Mouse (Mus musculus) embryonic facial prominence, embryonic 12.5 days (tissue): ENCODE measurements around the gene Klhdc1. TPM values are rescaled to one million over a fixed set of nuclear protein-coding genes. Genes with fewer than 3 reads are reported as not detected.

Experiments
- ATAC-seq: fragments of 200-750 bp; cut with Nextera tagmentation; 2 replicates; pipeline ENCODE4 v1.8.0; 2017; ENCODE audit not compliant: insufficient number of reproducible peaks, insufficient read depth, low FRiP score, low TSS enrichment
- H3K27ac ChIP-seq: fragments of 300-500 bp; sonication (generic); 2 replicates; pipeline ENCODE4 v1.5.1; 2016; ENCODE audit warnings: mild to moderate bottlenecking
- H3K27me3 ChIP-seq: fragments of 300-500 bp; sonication (generic); 2 replicates; pipeline ENCODE4 v1.6.1; 2016; ENCODE audit warnings: mild to moderate bottlenecking, moderate library complexity
- H3K36me3 ChIP-seq: fragments of 300-500 bp; sonication (generic); 2 replicates; pipeline ENCODE4 v1.6.1; 2016; ENCODE audit warnings: mild to moderate bottlenecking
- H3K4me1 ChIP-seq: fragments of 300-500 bp; sonication (generic); 2 replicates; pipeline ENCODE4 v1.6.1; 2016
- H3K4me2 ChIP-seq: fragments of 300-500 bp; sonication (generic); replicated peaks from 2 replicates; pipeline ENCODE4 v1.6.1; 2016; ENCODE audit warnings: mild to moderate bottlenecking, moderate library complexity
- H3K4me3 ChIP-seq: fragments of 300-500 bp; sonication (generic); 2 replicates; pipeline ENCODE4 v1.5.1; 2016; ENCODE audit warnings: mild to moderate bottlenecking
- H3K9ac ChIP-seq: fragments of 300-500 bp; sonication (generic); 2 replicates; pipeline ENCODE4 v1.6.1; 2016; ENCODE audit warnings: mild to moderate bottlenecking, moderate library complexity
- H3K9me3 ChIP-seq: fragments of 300-500 bp; sonication (generic); 2 replicates; pipeline ENCODE4 v1.6.1; 2016; ENCODE audit warnings: mild to moderate bottlenecking, moderate library complexity
- WGBS: fragments of 180-500 bp; shearing (Covaris S2); methylation state at CpG from one replicate; pipeline ENCODE4 v1.1.7; 2016; 5-methylcytosine and 5-hydroxymethylcytosine counted together
- polyA plus RNA-seq: library from polyadenylated mRNA; unstranded; fragments of >200 nt; fragmentation: Nextera tagmentation; extraction: Ambion mirVana; gene quantifications from 2 replicates; pipeline ENCODE4 v1.2.1, GENCODE M21; 2016

Gene Klhdc1
- polyA plus RNA-seq, 1 experiment from 2014 or later: 7.5 TPM

DNA sequence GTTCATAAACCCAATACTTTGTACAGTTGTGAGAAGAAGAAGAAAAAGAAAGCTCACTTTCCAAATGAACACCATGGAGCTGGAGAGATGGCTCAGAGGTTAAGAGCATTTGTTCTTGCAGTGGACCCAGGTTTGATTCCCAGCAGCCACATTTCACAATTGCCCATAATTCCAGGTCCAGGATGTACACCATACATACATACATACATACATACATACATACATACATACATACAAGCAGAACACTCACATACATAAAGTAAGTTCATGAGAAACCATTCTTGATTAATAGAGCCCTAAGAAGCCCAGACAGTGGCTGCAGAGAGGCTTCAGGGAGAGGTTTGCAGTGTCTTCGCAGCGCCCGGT, 412 bp downstream of the Klhdc1 start:
- Histone ChIP-seq H3K9ac (peak overlapping the region; percentile 80), H3K27me3 (no peaks in the 10 kb centered on the region), H3K4me2 (peak overlapping the region; percentile 63), H3K9me3 (no peaks in the 10 kb centered on the region), H3K4me1 (peaks cover 8% of the 10 kb centered on the region; the same call in 1 of the 2 replicates), H3K27ac (peak overlapping the region; percentile 81), H3K36me3 (no peaks in the 10 kb centered on the region), H3K4me3 (peak overlapping the region; percentile 68)
- ATAC-seq: 0 out of 2 replicates have a peak, but pooled peaks have one; percentile 31
- 0% methylated on average over 3 of the region's 3 CpGs for WGBS

DNA sequence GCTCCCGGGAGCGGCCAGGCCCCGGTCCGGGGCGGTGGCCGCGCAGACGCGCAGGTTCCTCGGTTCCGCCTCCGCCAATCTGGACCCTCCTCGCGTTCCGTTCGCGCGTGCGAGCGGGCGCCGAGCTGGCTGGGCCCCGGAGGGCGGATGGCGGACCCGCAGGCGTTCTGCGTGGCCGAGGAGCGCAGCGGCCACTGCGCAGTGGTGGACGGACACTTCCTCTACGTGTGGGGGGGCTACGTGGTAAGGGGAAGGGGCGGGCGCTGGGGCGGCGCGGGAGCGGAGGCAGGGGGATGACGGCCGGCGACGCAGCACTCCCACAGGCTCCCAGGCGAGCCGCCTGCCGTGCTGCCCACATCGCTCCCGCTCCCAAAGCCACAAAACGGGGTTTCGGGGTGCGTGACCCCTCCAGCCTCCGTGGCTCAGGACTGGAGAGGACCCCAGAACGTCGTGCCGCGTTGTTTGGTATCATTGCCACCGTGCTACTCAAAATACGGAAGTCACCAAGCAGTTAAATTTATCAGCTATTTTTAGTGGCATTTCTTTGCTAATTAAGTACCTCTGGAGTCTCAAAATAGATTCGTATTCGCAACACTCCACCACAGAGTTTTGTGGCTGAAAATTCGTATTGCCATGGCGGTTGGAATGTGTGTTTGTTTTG, 925 bp downstream of the Klhdc1 start:
- no peaks in the 10 kb centered on the region for H3K9me3 ChIP-seq
- H3K27ac ChIP-seq: peak overlapping the region; percentile 81
- H3K4me3 ChIP-seq: peak overlapping the region; percentile 68
- under 1% methylated on average over 58 of the region's 64 CpGs for WGBS
- H3K9ac ChIP-seq: peak overlapping the region; percentile 80
- H3K4me2 ChIP-seq: peak overlapping the region; percentile 63
- H3K27me3 ChIP-seq: no peaks in the 10 kb centered on the region
- no peaks in the 10 kb centered on the region for H3K36me3 ChIP-seq
- ATAC-seq: peak; percentile 93
- peaks cover 8% of the 10 kb centered on the region; the same call in 1 of the 2 replicates for H3K4me1 ChIP-seq

DNA sequence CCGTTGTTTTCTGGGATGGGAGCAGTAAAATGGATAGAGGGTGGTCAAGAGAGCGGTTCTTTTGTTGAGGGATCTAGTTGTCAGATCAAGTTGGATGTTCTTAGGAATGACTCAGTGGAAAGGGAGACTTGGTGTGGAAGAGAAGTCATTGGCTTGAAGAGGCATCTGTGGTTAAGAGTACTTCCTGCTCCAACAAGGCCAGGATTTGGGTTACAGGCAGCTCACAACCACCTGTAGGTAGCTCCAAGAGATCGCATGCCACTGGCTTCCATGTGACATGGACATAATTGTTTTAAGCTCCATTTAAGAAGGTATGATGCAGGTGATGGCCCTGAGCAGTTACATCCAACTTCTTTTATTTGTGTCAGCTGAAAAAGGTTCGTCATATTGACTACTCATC, 8.8 kb downstream of the Klhdc1 start:
- no peak overlapping the region for H3K4me3 ChIP-seq
- no peak overlapping the region for H3K27ac ChIP-seq
- no peak for ATAC-seq
- H3K27me3 ChIP-seq: no peaks in the 10 kb centered on the region
- no peaks in the 10 kb centered on the region for H3K9me3 ChIP-seq
- no peak overlapping the region for H3K4me2 ChIP-seq
- no peaks in the 10 kb centered on the region for H3K4me1 ChIP-seq
- no peak overlapping the region for H3K9ac ChIP-seq
- no peaks in the 10 kb centered on the region for H3K36me3 ChIP-seq
- WGBS: 87% methylated on average over 4 of the region's 4 CpGs

DNA sequence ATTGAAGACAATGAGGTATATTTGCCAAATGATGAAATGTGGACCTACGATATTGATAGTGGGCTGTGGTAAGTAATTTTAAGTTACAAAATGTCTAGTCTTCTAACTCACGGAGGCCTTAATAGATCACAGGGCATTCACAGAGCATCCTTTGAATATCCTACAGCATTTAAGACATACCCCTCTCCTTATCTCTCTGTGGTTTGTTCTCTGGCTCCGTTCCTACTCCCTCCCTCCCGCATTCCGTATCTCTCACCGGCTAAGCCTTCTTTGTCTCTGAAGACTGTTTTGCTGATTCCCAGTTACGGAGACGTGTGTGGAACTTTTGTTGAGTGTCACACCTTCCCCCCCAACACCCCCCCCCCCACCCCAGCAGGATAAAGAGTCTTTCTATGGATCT, 9.8 kb downstream of the Klhdc1 start:
- Histone ChIP-seq H3K9me3 (no peaks in the 10 kb centered on the region), H3K36me3 (no peaks in the 10 kb centered on the region), H3K9ac (no peak overlapping the region), H3K27ac (no peak overlapping the region), H3K4me3 (no peak overlapping the region), H3K4me1 (no peaks in the 10 kb centered on the region), H3K27me3 (no peaks in the 10 kb centered on the region), H3K4me2 (no peak overlapping the region)
- 81% methylated on average over 8 of the region's 8 CpGs for WGBS
- ATAC-seq: no peak

DNA sequence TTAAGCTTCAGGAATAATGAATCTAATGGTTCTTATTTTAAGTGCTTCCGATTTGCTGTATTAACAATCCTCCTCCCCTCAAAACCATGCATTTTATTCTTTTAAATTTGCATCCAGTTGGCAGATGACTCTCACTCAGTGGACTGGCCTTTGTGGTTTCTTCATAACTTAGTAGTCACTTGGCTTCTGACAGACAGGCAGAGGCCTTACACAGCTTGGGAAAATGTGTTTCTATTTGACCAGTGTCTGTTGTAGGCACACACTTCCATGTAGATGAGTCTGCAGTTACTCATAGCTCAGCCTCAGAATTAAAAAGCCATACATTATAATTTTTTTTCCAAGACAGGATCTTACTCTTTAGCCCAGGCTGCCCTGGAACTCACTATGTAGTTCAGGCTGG, 12.8 kb downstream of the Klhdc1 start:
- no peak overlapping the region for H3K4me3 ChIP-seq
- no peak overlapping the region for H3K9ac ChIP-seq
- ATAC-seq: no peak
- H3K27me3 ChIP-seq: no peaks in the 10 kb centered on the region
- H3K36me3 ChIP-seq: no peaks in the 10 kb centered on the region
- H3K4me2 ChIP-seq: no peak overlapping the region
- H3K27ac ChIP-seq: no peak overlapping the region
- WGBS: 96% methylated on average over 1 of the region's 1 CpGs
- no peaks in the 10 kb centered on the region for H3K9me3 ChIP-seq
- 0 out of 2 replicates have a peak, but pooled peaks cover 3% of the 10 kb centered on the region for H3K4me1 ChIP-seq

DNA sequence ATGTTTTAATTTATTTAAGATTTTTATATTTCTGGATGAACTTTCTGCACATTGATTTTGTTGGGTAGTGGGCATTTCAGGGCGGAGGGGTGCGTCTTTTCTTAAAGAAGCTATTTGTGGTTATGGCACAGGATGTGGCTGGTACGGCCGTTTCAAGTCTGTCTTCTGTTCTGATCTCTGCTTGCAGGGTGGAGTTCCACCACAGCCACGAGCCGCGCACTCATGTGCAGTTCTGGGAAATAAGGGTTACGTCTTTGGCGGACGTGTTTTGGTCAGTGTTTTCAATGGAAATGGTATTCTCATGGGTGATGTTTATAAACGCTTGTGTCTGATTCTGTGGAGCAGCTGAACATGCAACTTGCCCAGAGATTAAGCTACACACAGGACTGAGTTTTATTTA, 16.9 kb downstream of the Klhdc1 start:
- H3K36me3 ChIP-seq: no peaks in the 10 kb centered on the region
- H3K9me3 ChIP-seq: no peaks in the 10 kb centered on the region
- no peak overlapping the region for H3K27ac ChIP-seq
- 84% methylated on average over 11 of the region's 11 CpGs for WGBS
- H3K27me3 ChIP-seq: no peaks in the 10 kb centered on the region
- H3K9ac ChIP-seq: no peak overlapping the region
- no peak overlapping the region for H3K4me3 ChIP-seq
- 0 out of 2 replicates have a peak, but pooled peaks cover 3% of the 10 kb centered on the region for H3K4me1 ChIP-seq
- ATAC-seq: no peak
- no peak overlapping the region for H3K4me2 ChIP-seq

DNA sequence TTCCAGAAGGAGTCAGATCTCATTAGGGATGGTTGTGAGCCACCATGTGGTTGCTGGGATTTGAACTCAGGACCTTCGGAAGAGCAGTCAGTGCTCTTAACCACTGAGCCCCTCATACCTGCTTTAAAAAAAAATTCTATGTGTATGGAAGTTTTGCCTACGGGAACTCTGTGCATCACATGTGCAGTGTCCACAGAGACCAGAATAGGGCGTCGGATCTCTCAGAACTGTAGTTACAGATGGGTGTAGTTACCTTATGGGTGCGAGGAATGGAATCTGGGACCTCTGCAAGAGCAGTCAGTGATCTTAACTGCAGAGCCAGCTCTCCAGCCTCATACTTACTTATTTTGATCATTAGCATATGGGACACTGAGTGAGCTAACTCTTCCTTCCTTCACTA, 21.3 kb downstream of the Klhdc1 start:
- Histone ChIP-seq H3K27ac (no peak overlapping the region), H3K4me1 (no peaks in the 10 kb centered on the region), H3K27me3 (no peaks in the 10 kb centered on the region), H3K9ac (no peak overlapping the region), H3K4me2 (no peak overlapping the region), H3K9me3 (no peaks in the 10 kb centered on the region), H3K4me3 (no peak overlapping the region), H3K36me3 (no peaks in the 10 kb centered on the region)
- 91% methylated on average over 5 of the region's 5 CpGs for WGBS
- no peak for ATAC-seq

DNA sequence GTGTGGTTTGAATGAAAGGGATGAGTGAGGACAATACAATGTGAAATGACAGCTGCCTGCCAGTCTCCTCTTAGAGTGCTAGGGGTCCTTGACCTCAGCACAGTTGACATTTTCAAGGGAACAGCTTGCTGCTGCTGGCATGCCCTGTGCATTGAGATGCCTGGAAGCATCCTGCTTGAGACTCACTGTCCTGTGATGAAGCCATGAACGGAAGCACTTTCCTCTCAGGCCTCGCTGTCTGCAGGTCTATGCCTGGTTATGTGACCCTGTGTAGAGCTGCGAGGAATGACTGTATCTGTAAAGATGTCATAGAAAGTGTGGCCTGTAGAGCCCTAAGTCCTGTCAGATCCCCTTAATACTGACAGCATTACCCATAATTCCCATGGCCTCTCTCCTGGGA, 24.1 kb downstream of the Klhdc1 start:
- 89% methylated on average over 3 of the region's 3 CpGs for WGBS
- no peak for ATAC-seq
- Histone ChIP-seq H3K36me3 (no peaks in the 10 kb centered on the region), H3K9ac (no peak overlapping the region), H3K4me2 (no peak overlapping the region), H3K4me3 (no peak overlapping the region), H3K27ac (no peak overlapping the region), H3K27me3 (no peaks in the 10 kb centered on the region), H3K4me1 (no peaks in the 10 kb centered on the region), H3K9me3 (no peaks in the 10 kb centered on the region)

DNA sequence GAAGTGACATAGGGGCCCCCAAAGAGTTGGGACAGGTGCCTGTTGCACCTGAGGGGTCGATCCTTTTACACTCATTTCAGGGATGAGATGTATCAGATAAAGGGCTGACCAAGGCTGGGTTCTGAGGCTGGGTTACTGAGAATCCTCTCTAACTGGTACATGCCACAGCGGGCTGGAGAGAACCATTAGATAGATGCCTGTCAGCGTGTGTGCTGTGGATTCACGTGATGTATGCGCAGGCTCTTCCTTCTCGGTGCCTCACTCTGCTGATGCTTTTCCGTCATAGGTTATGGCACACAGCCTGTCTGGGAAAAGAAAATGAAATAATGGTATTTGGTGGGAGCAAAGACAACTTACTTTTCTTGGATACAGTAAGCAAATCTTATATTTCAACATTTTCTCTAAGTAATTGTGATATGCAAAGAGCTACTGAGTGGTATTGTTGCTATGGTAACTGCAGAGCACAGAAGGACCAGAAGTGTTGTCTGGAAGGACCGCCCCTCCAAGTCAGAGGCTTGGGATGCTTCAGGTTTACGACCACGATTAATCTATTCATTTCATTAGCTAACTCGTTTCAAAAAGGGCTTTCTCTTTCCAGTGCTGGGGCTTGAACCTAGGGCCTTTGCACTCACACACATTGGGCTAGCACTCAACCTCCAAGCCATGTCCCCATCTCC, 27.1 kb downstream of the Klhdc1 start:
- Histone ChIP-seq H3K9me3 (no peaks in the 10 kb centered on the region), H3K4me3 (no peak overlapping the region), H3K27ac (no peak overlapping the region), H3K4me1 (no peaks in the 10 kb centered on the region), H3K36me3 (no peaks in the 10 kb centered on the region), H3K27me3 (no peaks in the 10 kb centered on the region), H3K4me2 (no peak overlapping the region), H3K9ac (no peak overlapping the region)
- ATAC-seq: no peak
- 79% methylated on average over 11 of the region's 11 CpGs for WGBS

DNA sequence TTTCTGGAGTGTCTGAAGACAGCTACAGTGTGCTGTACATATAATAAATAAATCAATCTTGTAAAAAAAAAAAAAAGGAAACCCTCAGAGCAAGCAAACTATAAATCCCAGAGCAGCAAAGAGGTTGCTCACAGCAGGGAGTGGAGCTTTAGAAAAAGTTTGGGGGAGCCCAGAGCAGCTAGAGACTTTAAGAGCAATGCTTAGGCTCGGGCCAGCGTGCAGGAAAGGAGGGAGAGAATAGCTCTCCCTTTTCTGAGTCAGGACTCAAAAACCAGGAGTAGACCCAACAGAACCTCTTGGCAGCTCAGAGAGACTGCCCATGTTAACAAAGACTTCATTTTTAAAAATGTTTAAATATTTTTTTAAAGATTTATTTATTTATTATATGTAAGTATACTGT, 28.0 kb downstream of the Klhdc1 start:
- Histone ChIP-seq H3K9ac (no peak overlapping the region), H3K9me3 (no peaks in the 10 kb centered on the region), H3K4me2 (no peak overlapping the region), H3K4me3 (no peak overlapping the region), H3K27me3 (no peaks in the 10 kb centered on the region), H3K36me3 (no peaks in the 10 kb centered on the region), H3K4me1 (no peaks in the 10 kb centered on the region), H3K27ac (no peak overlapping the region)
- ATAC-seq: no peak
- 66% methylated on average over 2 of the region's 2 CpGs for WGBS

DNA sequence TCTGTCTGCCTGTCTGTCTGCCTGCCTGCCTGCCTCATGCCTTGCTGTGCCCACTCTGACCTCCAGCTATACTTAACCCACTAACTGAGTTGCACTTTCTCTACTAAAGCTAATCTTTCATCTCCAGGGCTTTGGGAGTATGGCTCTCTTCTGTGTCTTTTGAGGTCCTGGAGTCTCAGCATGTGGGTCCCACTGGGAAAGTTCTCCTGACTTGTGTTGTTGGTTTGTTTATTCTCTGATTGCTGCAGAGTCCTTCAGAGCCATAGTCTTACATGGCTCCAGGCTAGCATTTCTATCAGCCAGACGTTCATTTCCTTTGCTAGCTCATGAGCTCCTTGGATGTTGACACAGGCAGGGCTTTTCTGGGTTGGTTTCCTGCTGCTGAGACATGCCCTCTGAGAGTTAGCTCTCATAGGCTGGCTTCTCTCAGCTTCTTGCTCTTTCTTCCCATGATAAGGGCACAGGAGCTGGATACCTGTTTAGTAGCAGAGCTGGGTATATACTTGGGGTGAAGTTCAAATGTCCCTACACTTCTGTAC, 39.0 kb downstream of the Klhdc1 start:
- Histone ChIP-seq H3K4me1 (no peaks in the 10 kb centered on the region), H3K27me3 (no peaks in the 10 kb centered on the region), H3K9me3 (no peaks in the 10 kb centered on the region), H3K27ac (no peak overlapping the region), H3K4me3 (no peak overlapping the region), H3K36me3 (no peaks in the 10 kb centered on the region), H3K4me2 (no peak overlapping the region), H3K9ac (no peak overlapping the region)
- no peak for ATAC-seq
- WGBS: 7% methylated on average over 1 of the region's 1 CpGs

DNA sequence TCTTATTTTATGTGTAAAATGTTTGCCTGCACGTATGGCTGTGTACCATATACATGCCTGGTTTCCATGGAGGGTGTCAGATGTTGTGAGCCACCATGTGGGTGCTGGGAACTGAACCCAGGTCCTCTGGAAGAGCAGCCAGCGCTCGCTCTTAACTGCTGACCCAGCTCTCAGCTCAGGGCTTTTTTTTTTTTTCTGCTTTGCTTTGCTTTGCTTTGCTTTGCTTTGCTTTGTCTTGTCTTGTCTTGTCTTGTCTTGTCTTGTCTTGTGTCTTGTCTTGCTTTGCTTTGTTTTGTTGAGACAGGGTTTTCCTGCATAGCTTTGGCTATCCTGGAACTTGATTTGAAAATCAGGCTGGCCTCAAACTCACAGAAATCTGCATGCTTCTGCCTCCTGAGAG, 39.9 kb downstream of the Klhdc1 start:
- no peak overlapping the region for H3K9ac ChIP-seq
- WGBS: 89% methylated on average over 3 of the region's 3 CpGs
- no peaks in the 10 kb centered on the region for H3K36me3 ChIP-seq
- no peak for ATAC-seq
- H3K4me2 ChIP-seq: no peak overlapping the region
- H3K4me1 ChIP-seq: no peaks in the 10 kb centered on the region
- H3K27ac ChIP-seq: no peak overlapping the region
- H3K4me3 ChIP-seq: no peak overlapping the region
- H3K9me3 ChIP-seq: no peaks in the 10 kb centered on the region
- H3K27me3 ChIP-seq: no peaks in the 10 kb centered on the region
